In the genomic region with DNA sequence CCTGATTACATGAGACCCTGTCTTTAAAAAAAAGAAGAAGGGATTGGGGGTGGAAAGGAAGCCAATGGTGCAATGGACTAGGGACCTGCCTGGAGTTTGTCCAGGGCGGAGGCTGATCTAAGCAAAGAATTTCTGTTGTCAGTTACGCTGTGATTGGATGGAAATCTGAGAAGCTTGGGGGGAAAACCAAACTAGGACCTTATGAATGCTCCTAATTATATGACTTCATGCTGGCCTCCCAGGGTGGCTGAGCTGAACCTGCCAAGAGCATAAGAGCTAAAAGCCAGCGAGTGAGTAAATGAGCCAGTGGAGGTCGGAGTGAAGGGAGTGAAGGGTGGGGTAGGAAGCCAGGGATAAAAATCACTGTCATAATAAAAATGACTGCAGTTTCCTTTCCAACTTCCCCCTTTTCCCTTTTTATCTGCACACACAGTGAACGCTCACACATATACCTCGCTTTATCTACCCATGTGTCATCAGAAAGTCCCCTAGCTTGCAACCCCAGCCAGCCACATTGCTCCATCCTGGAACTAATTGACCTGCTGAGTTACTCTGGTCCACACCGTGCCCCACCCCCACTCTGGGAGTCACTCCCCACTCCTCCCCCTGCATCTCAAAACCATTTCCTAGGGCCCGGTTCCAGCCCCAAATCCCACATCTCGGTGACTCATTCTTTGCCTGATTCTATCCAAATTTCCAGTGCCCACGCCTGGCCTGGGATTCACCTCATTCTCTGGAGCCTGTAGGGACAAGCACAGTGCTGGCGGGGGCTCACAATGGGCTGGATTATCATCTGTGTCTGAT, we compare ENCODE assay signal across 9 mouse cellular contexts. TPM values are rescaled to one million over a fixed set of nuclear protein-coding genes. Genes with fewer than 3 reads are reported as not detected.
A peak's percentile ranks its signal among the peaks of the same experiment; 100 is the strongest.
DNase-seq lines count a peak whose midpoint lies in the region; ATAC-seq and TF ChIP-seq lines count a peak whose summit lies in the region.
"Had no signal": no experiment of that assay in that cellular context is flagged by ENCODE, and none has a peak within 500 bp of the region (broad histone marks: within the 10 kb centered on the region; RNA-seq: fewer than 3 reads in every experiment).

No protein-coding gene starts in this region.

- H3K9ac ChIP-seq in liver, embryonic 11.5 days (ENCODE audit: low read depth, low read length) = no peak overlapping the region
- no peak overlapping the region for H3K9ac ChIP-seq in lung, embryonic 14.5 days

- H3K27me3 ChIP-seq in liver, embryonic 11.5 days (replicated peaks; ENCODE audit: control insufficient read depth, insufficient read depth, low read length) = peaks cover 17% of the 10 kb centered on the region
- no peaks in the 10 kb centered on the region for H3K27me3 ChIP-seq in lung, embryonic 14.5 days (ENCODE audit: insufficient read depth, low read length)

- H3K4me3 ChIP-seq in liver, embryonic 11.5 days (ENCODE audit: low read depth, low read length) = no peak overlapping the region
- no peak overlapping the region for H3K4me3 ChIP-seq in lung, embryonic 14.5 days (ENCODE audit: low read depth, low read length)

- no peaks in the 10 kb centered on the region for H3K9me3 ChIP-seq in liver, embryonic 11.5 days (ENCODE audit: control insufficient read depth, low read length)
- no peaks in the 10 kb centered on the region; the same call in 1 of the 2 replicates for H3K9me3 ChIP-seq in lung, embryonic 14.5 days (ENCODE audit: low read depth, low read length)

- peak; percentile 23 for DNase-seq in liver
- no peak for DNase-seq in liver, embryonic 11.5 days (ENCODE audit: low spot score)
- DNase-seq in brain, embryonic 14.5 days (ENCODE audit: low read depth) = peak; percentile 63
- peak; percentile 74 for DNase-seq in gastrocnemius, postnatal 25 days
- peak; percentile 67 for DNase-seq in lung, embryonic 14.5 days
- no peak for DNase-seq in thymus, postnatal 25 days
- DNase-seq in thymus, postnatal 36 days = no peak

- no peak overlapping the region for H3K27ac ChIP-seq in liver, embryonic 11.5 days (ENCODE audit: low read depth, low read length)
- no peak overlapping the region for H3K27ac ChIP-seq in lung, embryonic 14.5 days (ENCODE audit: low read depth)
- H3K27ac ChIP-seq: macrophage had no signal

- TF ChIP-seq CTCF in brain, embryonic 14.5 days (IDR thresholded peaks at IDR 0.05; ENCODE audit: borderline replicate concordance, extremely low read depth, insufficient read depth, insufficient read length) = no peak
- TF ChIP-seq CTCF in lung, embryonic 14.5 days (IDR thresholded peaks at IDR 0.05; ENCODE audit: low read depth) = no peak

- WGBS in liver, embryonic 11.5 days = 52% methylated on average over 11 of the region's 11 CpGs
- WGBS in lung, embryonic 14.5 days = 47% methylated on average over 11 of the region's 11 CpGs

- H3K4me1 ChIP-seq in liver, embryonic 11.5 days (replicated peaks; ENCODE audit: control insufficient read depth, insufficient read depth, low read length) = peaks cover 4% of the 10 kb centered on the region
- H3K4me1 ChIP-seq in lung, embryonic 14.5 days (ENCODE audit: insufficient read depth) = 0 out of 2 replicates have a peak, but pooled peaks cover 5% of the 10 kb centered on the region

- TF ChIP-seq POLR2A in brain, embryonic 14.5 days (IDR thresholded peaks at IDR 0.05; ENCODE audit: borderline replicate concordance, extremely low read depth, insufficient read depth, insufficient read length, poor library complexity, severe bottlenecking) = no peak

- no peak for ATAC-seq in liver, embryonic 11.5 days (replicated peaks; ENCODE audit: low FRiP score)
- no peak; the same call in 1 of the 2 replicates for ATAC-seq in lung, embryonic 14.5 days (ENCODE audit: insufficient read depth)
- no peak for ATAC-seq in inflammation-experienced regulatory T-cells, adult 6 months

- H3K36me3 ChIP-seq in liver, embryonic 11.5 days (ENCODE audit: control insufficient read depth, insufficient read depth, low read length) = no peaks in the 10 kb centered on the region
- H3K36me3 ChIP-seq in lung, embryonic 14.5 days (ENCODE audit: insufficient read depth) = no peaks in the 10 kb centered on the region

- H3K4me2 ChIP-seq in liver, embryonic 11.5 days = no peak overlapping the region
- H3K4me2 ChIP-seq in lung, embryonic 14.5 days = no peak overlapping the region

RNA-seq across cellular contexts. Expression of gene Dnaic2, which starts 2.2 kb away (rescaled TPM):
- not detected in 2 replicates for polyA plus RNA-seq in liver, embryonic 11.5 days (2014; fragmentation: Nextera tagmentation; extraction: Ambion mirVana)
- 2.9 TPM in 2 replicates for polyA plus RNA-seq in brain, embryonic 14.5 days (2012; rRNA removed)
- under 1 TPM; 0.24 to 0.61 TPM for total RNA-seq in gastrocnemius, postnatal 25 days (2021)
- polyA plus RNA-seq in lung, embryonic 14.5 days (2014; fragmentation: Nextera tagmentation; extraction: Ambion mirVana) = 0.16 and 0.85 TPM in 2 replicates
- not detected for polyA plus RNA-seq in inflammation-experienced regulatory T-cells, adult 6 months (2017; shearing (Covaris generic))
- polyA plus RNA-seq: macrophage had no signal

RNA-seq across cellular contexts. Expression of gene Kif19a, which starts 40.2 kb away (rescaled TPM):
- 0.16 TPM in 1 of 2 replicates, not detected in the other for polyA plus RNA-seq in liver, embryonic 11.5 days (2014; fragmentation: Nextera tagmentation; extraction: Ambion mirVana)
- polyA plus RNA-seq in brain, embryonic 14.5 days (2012; rRNA removed) = 0.76 and 0.97 TPM in 2 replicates
- total RNA-seq in gastrocnemius, postnatal 25 days (2021) = 1 to 10 TPM; 1.3 to 2.0 TPM
- 0.29 TPM in 1 of 2 replicates, not detected in the other for polyA plus RNA-seq in lung, embryonic 14.5 days (2014; fragmentation: Nextera tagmentation; extraction: Ambion mirVana)
- under 1 TPM in 1 of 3 experiments, not detected in 2; 0.33 TPM for polyA plus RNA-seq in inflammation-experienced regulatory T-cells, adult 6 months (2017; shearing (Covaris generic))

RNA-seq across cellular contexts. Expression of gene Ttyh2, which starts 49.8 kb away (rescaled TPM):
- 7.1 and 7.4 TPM in 2 replicates for polyA plus RNA-seq in liver, embryonic 11.5 days (2014; fragmentation: Nextera tagmentation; extraction: Ambion mirVana)
- polyA plus RNA-seq in brain, embryonic 14.5 days (2012; rRNA removed) = 17.8 and 25.4 TPM in 2 replicates
- 10 to 100 TPM; 17.9 to 20.1 TPM for total RNA-seq in gastrocnemius, postnatal 25 days (2021)
- 12.1 and 13.1 TPM in 2 replicates for polyA plus RNA-seq in lung, embryonic 14.5 days (2014; fragmentation: Nextera tagmentation; extraction: Ambion mirVana)
- 1 to 10 TPM; 2.4 to 3.6 (median 3.4) TPM for polyA plus RNA-seq in inflammation-experienced regulatory T-cells, adult 6 months (2017; shearing (Covaris generic))

RNA-seq across cellular contexts. Expression of gene Rpl38, which starts 56.7 kb away (rescaled TPM):
- polyA plus RNA-seq in liver, embryonic 11.5 days (2014; fragmentation: Nextera tagmentation; extraction: Ambion mirVana) = 1,440 and 1,641 TPM in 2 replicates
- 1,736 and 1,742 TPM in 2 replicates for polyA plus RNA-seq in brain, embryonic 14.5 days (2012; rRNA removed)
- 100 to 1,000 TPM; 462 to 524 TPM for total RNA-seq in gastrocnemius, postnatal 25 days (2021)
- 978 and 1,085 TPM in 2 replicates for polyA plus RNA-seq in lung, embryonic 14.5 days (2014; fragmentation: Nextera tagmentation; extraction: Ambion mirVana)
- polyA plus RNA-seq in inflammation-experienced regulatory T-cells, adult 6 months (2017; shearing (Covaris generic)) = 1,000 to 10,000 TPM in 2 of 3 experiments, 100 to 1,000 TPM in 1; 884 to 1,360 (median 1,230) TPM

Comparison
In these comparisons a context has a peak if more than half of its experiments do, and no peak if none do; other contexts are left out.
1. DNase-seq: peak in liver (single experiment), brain, embryonic 14.5 days (single experiment), gastrocnemius, postnatal 25 days (single experiment) and lung, embryonic 14.5 days (single experiment); none in liver, embryonic 11.5 days (single experiment), thymus, postnatal 25 days (single experiment) and thymus, postnatal 36 days (0 of 2).